Mouse (Mus musculus) frontal cortex, adult 2 months (tissue): ENCODE data around the gene Dph6. TPM values are rescaled to one million over a fixed set of nuclear protein-coding genes. Genes with fewer than 3 reads are reported as not detected.

ENCODE experiments used
- DNase-seq, 2 experiments: peaks; one replicate each; pipeline ENCODE4 v3.0.0; 2022; ENCODE audit warnings: low spot score in 1 of 2; ENCODE audit errors: extremely low spot score in 1 of 2
- polyA plus RNA-seq: library from polyadenylated mRNA; depleted of rRNA; stranded (reverse); fragments of >200 nt; gene quantifications from 2 replicates; pipeline ENCODE4 v1.2.3, GENCODE M21; 2012

The Dph6 gene
- polyA plus RNA-seq, 1 experiment: 20.9 TPM

GRCm38 (mm10) chr2:114543000-114543622 lies 111.7 kb downstream of the Dph6 start:
- no peak for DNase-seq

GRCm38 (mm10) chr2:114542325-114542724 lies 112.4 kb downstream of the Dph6 start:
- peak in 1 of 2 experiments; percentile 8 for DNase-seq

DNA sequence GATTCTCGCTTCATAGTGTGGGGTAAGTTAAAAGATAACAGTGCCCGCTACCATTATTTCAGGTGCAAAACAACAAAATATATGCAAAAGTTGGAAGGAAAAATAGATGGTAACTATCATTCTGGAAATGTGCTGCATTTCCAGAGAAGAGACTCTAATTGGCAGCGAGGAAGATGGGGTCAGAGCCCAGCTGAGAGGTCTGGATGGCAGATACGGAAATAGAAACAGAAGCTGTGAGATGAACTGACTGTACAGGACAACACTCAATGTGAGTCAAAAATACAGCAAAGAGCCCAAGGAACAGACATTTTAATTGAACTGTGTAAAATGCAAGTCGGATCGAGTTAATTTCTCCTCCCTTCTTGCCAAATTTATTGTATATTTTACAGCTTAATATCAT lies 114.3 kb downstream of the Dph6 start:
- no peak for DNase-seq

DNA sequence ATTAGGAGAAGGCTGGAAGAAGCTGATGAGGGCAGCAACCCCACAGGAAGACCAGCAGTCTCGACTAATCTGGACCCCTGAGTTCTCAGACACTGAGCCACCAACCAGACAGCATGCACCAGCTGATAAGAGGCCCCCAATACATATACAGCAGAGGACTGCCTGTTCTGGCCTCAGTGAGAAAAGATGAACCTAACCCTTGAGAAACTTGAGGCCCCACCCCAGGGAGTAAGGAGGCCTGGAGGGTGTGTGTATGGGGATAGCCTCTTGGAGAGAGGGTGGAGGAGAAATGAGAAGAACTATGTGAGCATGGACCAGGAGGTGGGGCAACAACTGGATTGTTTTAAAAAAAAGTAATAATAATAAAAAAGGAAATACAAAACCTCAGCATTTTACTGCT lies 118.7 kb downstream of the Dph6 start:
- no peak for DNase-seq

- DNase-seq: no peak
These were observed 123.6 kb downstream of the Dph6 start for GRCm38 (mm10) chr2:114531010-114531756.

DNA sequence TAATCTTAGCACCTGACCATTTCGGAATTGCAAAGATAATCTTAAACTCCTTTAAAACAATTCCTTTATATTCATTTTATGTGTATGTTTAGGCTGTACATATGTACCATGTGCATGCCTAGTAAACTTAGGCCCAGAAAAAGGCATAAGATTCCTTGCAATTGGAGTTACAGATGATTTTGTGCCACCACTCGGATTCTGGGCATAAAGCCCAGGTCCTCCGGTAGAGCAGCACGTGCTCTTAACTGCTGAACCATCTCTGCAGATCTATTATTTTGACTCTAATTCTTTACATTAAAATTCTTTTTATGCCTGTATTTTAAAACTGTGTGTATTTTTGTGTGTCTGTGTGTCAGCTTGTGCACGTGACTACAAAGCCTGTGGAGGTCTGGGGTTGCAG lies 134.3 kb downstream of the Dph6 start:
- DNase-seq: peak in 1 of 2 experiments; percentile 7

- DNase-seq: no peak
These were observed 134.9 kb downstream of the Dph6 start for GRCm38 (mm10) chr2:114519907-114520306.

- no peak for DNase-seq
These were observed 162.4 kb downstream of the Dph6 start for GRCm38 (mm10) chr2:114492398-114492797.

GRCm38 (mm10) chr2:114491907-114492306 lies 162.9 kb downstream of the Dph6 start:
- DNase-seq: no peak

DNA sequence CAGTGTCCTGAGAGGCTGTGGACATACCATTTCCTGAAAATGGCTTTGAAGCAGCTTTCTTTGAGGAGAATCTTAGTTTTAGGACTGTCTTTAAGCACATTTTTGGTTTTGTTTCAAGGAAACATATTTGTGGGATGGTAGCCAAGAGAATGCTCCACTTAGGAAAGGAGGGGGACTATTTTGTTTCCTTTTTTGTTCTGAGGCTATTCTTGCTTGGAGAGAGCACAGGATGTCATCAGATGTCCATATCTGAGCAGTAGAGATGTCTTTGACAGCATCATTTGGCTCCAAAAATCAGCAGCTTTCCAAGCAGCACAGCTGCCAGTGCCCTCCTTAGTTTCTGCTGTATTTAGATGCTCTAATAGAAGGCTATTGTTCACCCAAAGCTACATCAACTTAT lies 167.8 kb downstream of the Dph6 start:
- DNase-seq: peak in 1 of 2 experiments; percentile 9
